Mouse (Mus musculus) hindbrain, embryonic 10.5 days (tissue): ENCODE measurements around the gene Lypd1. TPM values are rescaled to one million over a fixed set of nuclear protein-coding genes. Genes with fewer than 3 reads are reported as not detected.
A peak's percentile ranks its signal among the peaks of the same experiment; 100 is the strongest.

ENCODE experiments used
- DNase-seq: peaks from one replicate; pipeline ENCODE4 v3.0.0-alpha.2; 2017; ENCODE audit warnings: low spot score
- H3K27ac ChIP-seq: fragments of 300-500 bp; sonication (generic); 2 replicates; pipeline ENCODE4 v1.5.1; 2016; ENCODE audit warnings: mild to moderate bottlenecking, moderate library complexity
- H3K27me3 ChIP-seq: fragments of 300-500 bp; sonication (generic); 2 replicates; pipeline ENCODE4 v1.6.1; 2016; ENCODE audit warnings: mild to moderate bottlenecking; ENCODE audit not compliant: poor library complexity, insufficient read depth, severe bottlenecking
- H3K36me3 ChIP-seq: fragments of 300-500 bp; sonication (generic); 2 replicates; pipeline ENCODE4 v1.6.1; 2016; ENCODE audit warnings: mild to moderate bottlenecking, moderate library complexity
- H3K4me1 ChIP-seq: fragments of 300-500 bp; sonication (generic); replicated peaks from 2 replicates; pipeline ENCODE4 v1.6.1; 2016; ENCODE audit warnings: mild to moderate bottlenecking
- H3K4me3 ChIP-seq: fragments of 300-500 bp; sonication (generic); 2 replicates; pipeline ENCODE4 v1.5.1; 2016; ENCODE audit warnings: mild to moderate bottlenecking, moderate library complexity
- H3K9me3 ChIP-seq: fragments of 300-500 bp; sonication (generic); 2 replicates; pipeline ENCODE4 v1.6.1; 2016; ENCODE audit warnings: mild to moderate bottlenecking, moderate library complexity
- WGBS: fragments of 180-500 bp; shearing (Covaris S2); methylation state at CpG from one replicate; pipeline ENCODE4 v1.1.7; 2016; 5-methylcytosine and 5-hydroxymethylcytosine counted together
- polyA plus RNA-seq: library from polyadenylated mRNA; unstranded; fragments of >200 nt; fragmentation: Nextera tagmentation; extraction: Ambion mirVana; gene quantifications from 2 replicates; pipeline ENCODE4 v1.2.1, GENCODE M21; 2016

The Lypd1 gene
- polyA plus RNA-seq = 3.5 and 11.8 TPM in 2 replicates

DNA sequence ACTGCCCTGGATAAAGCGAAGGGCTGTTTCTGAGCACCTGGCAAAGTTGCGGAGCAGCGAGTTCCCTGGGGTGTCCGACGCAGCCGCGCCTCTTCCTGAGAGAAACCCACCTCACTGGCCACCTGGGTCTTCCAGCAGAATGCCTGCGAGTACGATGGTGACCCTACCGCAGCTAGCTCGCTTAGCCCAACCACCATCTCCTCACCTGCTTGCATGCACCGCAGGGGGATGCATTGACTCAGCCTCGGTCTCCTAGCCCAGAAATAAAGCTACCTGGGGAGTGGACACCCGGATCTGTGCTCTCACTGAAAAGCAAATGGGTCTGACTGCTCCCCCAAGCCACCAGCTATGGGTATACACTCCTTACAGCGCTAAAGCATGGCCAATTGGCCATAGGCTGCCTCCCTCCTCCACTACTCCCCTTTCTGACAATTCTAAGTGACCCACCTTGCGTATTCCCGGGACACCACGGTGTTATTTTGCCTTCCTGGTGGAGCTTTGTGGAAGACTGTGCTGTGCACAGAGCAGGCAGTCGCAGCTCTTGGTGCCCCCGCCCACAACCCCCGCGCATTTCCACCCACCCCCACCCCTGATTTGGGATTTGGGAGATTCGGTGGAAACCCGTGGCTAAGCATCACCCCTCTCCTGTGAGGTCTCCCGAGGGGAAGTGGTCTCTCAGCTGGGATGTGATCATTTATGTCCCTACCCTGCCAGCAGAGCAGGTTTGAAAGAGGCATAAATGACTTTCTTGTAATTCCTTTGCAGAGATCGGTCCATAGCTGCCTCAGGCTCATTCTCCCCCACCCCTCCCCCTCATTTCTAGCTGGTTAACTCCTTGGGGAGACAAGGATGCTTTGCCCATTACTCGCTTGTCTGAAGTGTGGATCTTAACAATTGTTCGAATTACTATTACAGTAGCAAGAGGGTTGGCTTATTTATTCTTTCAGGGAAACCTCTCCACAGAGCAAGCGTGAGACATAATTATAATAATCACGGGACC, at the start of gene Lypd1:
Lypd1 (minus strand) TSS at position 501 of the 1,000 bp plus-strand sequence.
- peaks cover 77% of the 10 kb centered on the region for H3K27me3 ChIP-seq
- 5% methylated on average over 30 of the region's 30 CpGs for WGBS
- peak within 1 kb of the TSS; percentile 67 for H3K27ac ChIP-seq
- H3K4me3 ChIP-seq = peak within 1 kb of the TSS; percentile 63
- peaks cover 32% of the 10 kb centered on the region for H3K4me1 ChIP-seq
- H3K9me3 ChIP-seq = no peaks in the 10 kb centered on the region
- DNase-seq = peak; percentile 12
- no peaks in the 10 kb centered on the region for H3K36me3 ChIP-seq

- Histone ChIP-seq H3K36me3 (no peaks in the 10 kb centered on the region), H3K4me1 (no peaks in the 10 kb centered on the region), H3K27me3 (no peaks in the 10 kb centered on the region), H3K9me3 (no peaks in the 10 kb centered on the region), H3K4me3 (no peak overlapping the region), H3K27ac (no peak overlapping the region)
- 86% methylated on average over 3 of the region's 3 CpGs for WGBS
- DNase-seq = no peak
Observed at GRCm38 (mm10) chr1:125951026-125951425, 38.1 kb upstream of the Lypd1 start.

DNA sequence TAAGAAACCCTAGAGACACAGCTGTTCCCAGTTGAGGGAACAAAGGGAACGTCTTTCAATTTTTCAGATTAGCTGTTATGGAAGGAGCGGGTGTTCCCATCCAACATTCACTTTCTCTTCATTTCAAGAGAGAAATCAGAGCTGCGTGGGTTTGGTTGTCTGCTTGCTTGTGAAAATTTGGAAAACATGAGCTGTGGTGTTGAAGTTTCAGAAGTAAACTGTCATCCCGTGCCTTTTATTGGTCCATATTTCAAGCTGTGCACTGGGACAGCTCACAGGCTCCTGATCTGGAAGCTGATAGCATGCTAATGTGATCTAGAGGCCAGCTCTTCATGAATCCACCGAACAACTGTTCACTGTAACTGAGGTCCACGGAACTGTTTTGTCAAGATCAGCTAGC, 36.2 kb upstream of the Lypd1 start:
- Histone ChIP-seq H3K27me3 (no peaks in the 10 kb centered on the region), H3K9me3 (no peaks in the 10 kb centered on the region), H3K27ac (no peak overlapping the region), H3K4me1 (no peaks in the 10 kb centered on the region), H3K36me3 (no peaks in the 10 kb centered on the region), H3K4me3 (no peak overlapping the region)
- no peak for DNase-seq
- WGBS = 81% methylated on average over 6 of the region's 6 CpGs

GRCm38 (mm10) chr1:125945136-125945535, 32.2 kb upstream of the Lypd1 start:
- DNase-seq = no peak
- H3K4me3 ChIP-seq = no peak overlapping the region
- 84% methylated on average over 9 of the region's 9 CpGs for WGBS
- no peaks in the 10 kb centered on the region for H3K4me1 ChIP-seq
- no peaks in the 10 kb centered on the region for H3K36me3 ChIP-seq
- no peaks in the 10 kb centered on the region for H3K9me3 ChIP-seq
- H3K27me3 ChIP-seq = no peaks in the 10 kb centered on the region
- no peak overlapping the region for H3K27ac ChIP-seq

- Histone ChIP-seq H3K9me3 (no peaks in the 10 kb centered on the region), H3K4me3 (no peak overlapping the region), H3K36me3 (no peaks in the 10 kb centered on the region), H3K27me3 (no peaks in the 10 kb centered on the region), H3K4me1 (no peaks in the 10 kb centered on the region), H3K27ac (no peak overlapping the region)
- no peak for DNase-seq
- WGBS = 92% methylated on average over 1 of the region's 1 CpGs
Observed at GRCm38 (mm10) chr1:125943305-125943704, 30.4 kb upstream of the Lypd1 start.

- Histone ChIP-seq H3K4me3 (no peak overlapping the region), H3K4me1 (no peaks in the 10 kb centered on the region), H3K9me3 (no peaks in the 10 kb centered on the region), H3K36me3 (peaks cover 4% of the 10 kb centered on the region), H3K27me3 (no peaks in the 10 kb centered on the region), H3K27ac (no peak overlapping the region)
- 97% methylated on average over 10 of the region's 10 CpGs for WGBS
- DNase-seq = no peak
Observed at GRCm38 (mm10) chr1:125925486-125925885, 12.6 kb upstream of the Lypd1 start.

- no peak for DNase-seq
- Histone ChIP-seq H3K27ac (no peak overlapping the region), H3K36me3 (peaks cover 12% of the 10 kb centered on the region), H3K4me3 (no peak overlapping the region), H3K27me3 (no peaks in the 10 kb centered on the region), H3K4me1 (no peaks in the 10 kb centered on the region), H3K9me3 (peaks cover 9% of the 10 kb centered on the region; the same call in 1 of the 2 replicates)
- WGBS = 81% methylated on average over 2 of the region's 2 CpGs
Observed at GRCm38 (mm10) chr1:125923062-125923461, 10.2 kb upstream of the Lypd1 start.

DNA sequence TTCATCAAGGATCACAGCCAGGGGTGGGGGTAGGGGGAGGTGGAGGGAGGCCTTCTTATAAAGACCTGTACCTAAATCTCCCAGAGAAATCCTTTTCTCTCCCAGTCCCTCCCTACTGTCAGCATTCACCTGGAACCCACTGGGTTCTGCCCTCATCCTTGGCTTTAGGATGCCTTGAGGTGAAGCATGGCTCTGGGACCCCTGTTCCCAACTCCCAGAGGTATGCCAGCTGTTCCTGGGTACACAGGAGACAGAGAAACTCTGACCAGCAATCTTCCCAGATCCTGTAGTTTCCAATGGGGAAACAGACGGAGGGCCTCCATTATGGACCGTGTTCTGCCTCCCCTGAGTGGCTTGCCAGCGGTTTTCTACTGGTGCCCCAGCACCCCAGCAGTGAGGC, 7.8 kb upstream of the Lypd1 start:
- Histone ChIP-seq H3K4me3 (no peak overlapping the region), H3K27me3 (peaks cover 2% of the 10 kb centered on the region; the same call in 1 of the 2 replicates), H3K4me1 (no peaks in the 10 kb centered on the region), H3K9me3 (peaks cover 9% of the 10 kb centered on the region; the same call in 1 of the 2 replicates), H3K36me3 (peaks cover 12% of the 10 kb centered on the region), H3K27ac (no peak overlapping the region)
- 92% methylated on average over 3 of the region's 3 CpGs for WGBS
- DNase-seq = no peak

- Histone ChIP-seq H3K4me3 (peak overlapping the region; percentile 63), H3K27ac (peak overlapping the region; percentile 67), H3K36me3 (no peaks in the 10 kb centered on the region), H3K4me1 (peaks cover 32% of the 10 kb centered on the region), H3K9me3 (no peaks in the 10 kb centered on the region), H3K27me3 (peaks cover 78% of the 10 kb centered on the region)
- no peak for DNase-seq
- WGBS = under 1% methylated on average over 43 of the region's 43 CpGs
Observed at GRCm38 (mm10) chr1:125911901-125912445, 928 bp downstream of the Lypd1 start.

- Histone ChIP-seq H3K9me3 (no peaks in the 10 kb centered on the region), H3K27ac (peak overlapping the region; percentile 67), H3K36me3 (no peaks in the 10 kb centered on the region), H3K4me3 (peak overlapping the region; percentile 63), H3K27me3 (peaks cover 78% of the 10 kb centered on the region), H3K4me1 (peaks cover 32% of the 10 kb centered on the region)
- under 1% methylated on average over 35 of the region's 35 CpGs for WGBS
- DNase-seq = peak; percentile 56
Observed at GRCm38 (mm10) chr1:125911337-125911900, 1.5 kb downstream of the Lypd1 start.

DNA sequence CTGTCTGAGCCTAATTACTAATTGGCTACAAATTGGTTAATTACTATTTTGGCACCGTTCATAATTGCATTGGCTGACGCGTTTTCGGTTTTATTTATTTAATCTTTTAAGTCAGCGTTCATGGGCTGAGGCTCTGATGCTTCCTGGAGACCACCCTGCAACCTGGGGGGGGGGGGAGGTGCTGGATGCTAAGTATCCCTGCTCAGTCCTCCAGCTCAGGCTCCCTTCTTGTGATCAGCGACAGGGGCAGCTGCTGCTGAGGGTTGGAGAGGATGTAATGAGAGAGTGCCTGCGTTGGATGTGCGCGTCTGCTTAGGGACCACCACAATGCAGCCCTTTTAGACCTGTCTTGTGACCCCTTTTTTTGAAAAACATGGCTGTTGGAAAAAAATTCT, 2.0 kb downstream of the Lypd1 start:
- Histone ChIP-seq H3K27me3 (peaks cover 78% of the 10 kb centered on the region), H3K36me3 (no peaks in the 10 kb centered on the region), H3K27ac (peak overlapping the region; percentile 16; the same call in 1 of the 2 replicates), H3K4me1 (peaks cover 32% of the 10 kb centered on the region), H3K4me3 (peak overlapping the region; percentile 63), H3K9me3 (no peaks in the 10 kb centered on the region)
- no peak for DNase-seq
- 4% methylated on average over 9 of the region's 9 CpGs for WGBS

- Histone ChIP-seq H3K9me3 (no peaks in the 10 kb centered on the region), H3K36me3 (no peaks in the 10 kb centered on the region), H3K27me3 (peaks cover 73% of the 10 kb centered on the region), H3K4me1 (peaks cover 32% of the 10 kb centered on the region), H3K4me3 (peak overlapping the region; percentile 63), H3K27ac (no peak overlapping the region)
- DNase-seq = peak; percentile 66
- 15% methylated on average over 14 of the region's 14 CpGs for WGBS
Observed at GRCm38 (mm10) chr1:125910211-125910870, 2.6 kb downstream of the Lypd1 start.
